In the genomic region with DNA sequence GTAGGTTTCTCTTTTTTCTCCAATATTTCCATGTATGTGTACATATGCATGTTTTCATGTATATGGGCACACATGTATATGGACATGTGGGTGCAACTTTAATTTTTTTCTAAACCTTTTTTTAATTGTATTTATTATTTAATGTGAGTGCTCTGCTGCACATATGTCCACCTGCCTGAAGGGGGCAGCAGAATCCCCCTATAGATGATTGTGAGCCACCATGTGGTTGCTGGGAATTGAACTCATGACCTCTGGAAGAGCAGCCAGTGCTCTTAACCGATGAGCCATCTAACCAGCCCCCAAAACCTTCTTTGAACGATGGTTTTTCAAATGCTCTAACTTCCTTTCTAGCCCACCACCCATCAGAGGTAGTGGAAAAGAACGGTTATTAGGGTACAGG, we compare ENCODE assay signal across 17 mouse cellular contexts. TPM values are rescaled to one million over a fixed set of nuclear protein-coding genes. Genes with fewer than 3 reads are reported as not detected.
DNase-seq lines count a peak whose midpoint lies in the region; ATAC-seq and TF ChIP-seq lines count a peak whose summit lies in the region.
"Had no signal": no experiment of that assay in that cellular context is flagged by ENCODE, and none has a peak within 500 bp of the region (broad histone marks: within the 10 kb centered on the region; RNA-seq: fewer than 3 reads in every experiment).

No protein-coding gene starts in this region.

- no peak for DNase-seq in forebrain, postnatal 0 days
- DNase-seq in liver, adult 2 months (ENCODE audit: extremely low read depth, low read depth, low spot score): no peak
- DNase-seq in liver (no peak), 416B (ENCODE audit: low read depth) (peak; percentile 37), R1 (ENCODE audit: low read depth, low spot score) (peak; percentile 39)
- no peak for DNase-seq in frontal cortex, postnatal 10 days (ENCODE audit: low spot score in 2 of 2)
- no peak for DNase-seq in cerebellum, adult 9-11 months
- DNase-seq: adrenal gland, adult 8-10 months; cerebellum, postnatal 25 days; lung, postnatal 36 days; spleen, adult 18-20 months had no signal

- ATAC-seq in forebrain, postnatal 0 days: no peak
- ATAC-seq in forebrain, embryonic 12.5 days (ENCODE audit: low FRiP score): no peak
- ATAC-seq: midbrain, embryonic 15.5 days had no signal

- peak; percentile 30 for TF ChIP-seq CTCF in forebrain, postnatal 0 days (IDR thresholded peaks at IDR 0.05; ENCODE audit: low read depth)
- TF ChIP-seq CTCF in liver, adult 2 months (IDR thresholded peaks at IDR 0.05; ENCODE audit: low read depth, low read length): peak; percentile 20; the same call in 1 of the 2 replicates

- H3K27me3 ChIP-seq in forebrain, postnatal 0 days (ENCODE audit: insufficient read depth, low read length): no peaks in the 10 kb centered on the region
- no peaks in the 10 kb centered on the region for H3K27me3 ChIP-seq in forebrain, embryonic 12.5 days
- no peaks in the 10 kb centered on the region for H3K27me3 ChIP-seq in liver, adult 2 months (ENCODE audit: control insufficient read depth, insufficient read depth, low read length)
- H3K27me3 ChIP-seq: embryonic facial prominence, embryonic 12.5 days; midbrain, embryonic 15.5 days; neural tube, embryonic 12.5 days had no signal

- no peak overlapping the region for H3K9ac ChIP-seq in forebrain, postnatal 0 days
- no peak overlapping the region for H3K9ac ChIP-seq in forebrain, embryonic 12.5 days
- no peak overlapping the region for H3K9ac ChIP-seq in liver, adult 2 months (ENCODE audit: low read depth, low read length)
- H3K9ac ChIP-seq: embryonic facial prominence, embryonic 12.5 days; midbrain, embryonic 15.5 days; neural tube, embryonic 12.5 days had no signal

- no peaks in the 10 kb centered on the region for H3K9me3 ChIP-seq in forebrain, postnatal 0 days (ENCODE audit: low read length)
- no peaks in the 10 kb centered on the region for H3K9me3 ChIP-seq in forebrain, embryonic 12.5 days
- H3K9me3 ChIP-seq: embryonic facial prominence, embryonic 12.5 days; forebrain, embryonic 10.5 days; midbrain, embryonic 15.5 days; neural tube, embryonic 12.5 days had no signal

- no peaks in the 10 kb centered on the region for H3K4me1 ChIP-seq in forebrain, postnatal 0 days (ENCODE audit: insufficient read depth)
- no peaks in the 10 kb centered on the region for H3K4me1 ChIP-seq in forebrain, embryonic 12.5 days
- no peaks in the 10 kb centered on the region for H3K4me1 ChIP-seq in liver, adult 2 months (ENCODE audit: control insufficient read depth, insufficient read depth, low read length)
- H3K4me1 ChIP-seq: embryonic facial prominence, embryonic 12.5 days; forebrain, embryonic 10.5 days; midbrain, embryonic 15.5 days; neural tube, embryonic 12.5 days had no signal

- H3K36me3 ChIP-seq in forebrain, postnatal 0 days (ENCODE audit: insufficient read depth): no peaks in the 10 kb centered on the region
- no peaks in the 10 kb centered on the region for H3K36me3 ChIP-seq in forebrain, embryonic 12.5 days (replicated peaks)
- H3K36me3 ChIP-seq in liver, adult 2 months (ENCODE audit: control insufficient read depth, insufficient read depth, low read length): no peaks in the 10 kb centered on the region
- H3K36me3 ChIP-seq: embryonic facial prominence, embryonic 12.5 days; midbrain, embryonic 15.5 days; neural tube, embryonic 12.5 days had no signal

- no peak for TF ChIP-seq POLR2A in liver, adult 2 months (IDR thresholded peaks at IDR 0.05; ENCODE audit: extremely low read depth, insufficient read depth, low read length)

- 84% methylated on average over 3 of the region's 3 CpGs for WGBS in forebrain, postnatal 0 days
- 81% methylated on average over 3 of the region's 3 CpGs for WGBS in forebrain, embryonic 12.5 days
- 79% methylated on average over 3 of the region's 3 CpGs for WGBS in liver, adult 2 months

- H3K4me3 ChIP-seq in forebrain, postnatal 0 days (ENCODE audit: low read depth, low read length): no peak overlapping the region
- no peak overlapping the region for H3K4me3 ChIP-seq in forebrain, embryonic 12.5 days (replicated peaks)
- H3K4me3 ChIP-seq in liver, adult 2 months (ENCODE audit: insufficient read depth, low read depth, low read length): no peak overlapping the region
- H3K4me3 ChIP-seq: embryonic facial prominence, embryonic 12.5 days; forebrain, embryonic 10.5 days; midbrain, embryonic 15.5 days; neural tube, embryonic 12.5 days had no signal

- no peak overlapping the region for H3K27ac ChIP-seq in forebrain, postnatal 0 days (ENCODE audit: low read depth, low read length)
- H3K27ac ChIP-seq in forebrain, embryonic 12.5 days: no peak overlapping the region
- no peak overlapping the region for H3K27ac ChIP-seq in liver, adult 2 months (replicated peaks; ENCODE audit: insufficient read depth, low read depth, low read length)
- H3K27ac ChIP-seq: embryonic facial prominence, embryonic 12.5 days; forebrain, embryonic 10.5 days; midbrain, embryonic 15.5 days; neural tube, embryonic 12.5 days had no signal

- H3K79me2 ChIP-seq in liver, adult 2 months (ENCODE audit: control insufficient read depth, insufficient read depth, low read length): no peaks in the 10 kb centered on the region

- H3K4me2 ChIP-seq in forebrain, postnatal 0 days (ENCODE audit: low read depth): no peak overlapping the region
- H3K4me2 ChIP-seq in forebrain, embryonic 12.5 days: no peak overlapping the region
- H3K4me2 ChIP-seq: embryonic facial prominence, embryonic 12.5 days; midbrain, embryonic 15.5 days; neural tube, embryonic 12.5 days had no signal

RNA-seq across cellular contexts. Expression of a gene that starts 17.4 kb away (rescaled TPM):
- 15.1 and 15.5 TPM in 2 replicates for total RNA-seq in forebrain, postnatal 0 days (2014; rRNA removed)
- 42.4 and 45.5 TPM in 2 replicates for polyA plus RNA-seq in forebrain, postnatal 0 days (2015; fragmentation: Nextera tagmentation; extraction: Ambion mirVana)
- polyA plus RNA-seq in forebrain, embryonic 12.5 days (2016; fragmentation: Nextera tagmentation; extraction: Ambion mirVana): 325 and 333 TPM in 2 replicates
- 5.3 and 6.8 TPM in 2 replicates for total RNA-seq in liver, adult 2 months (2014; rRNA removed)
- 5.7 and 8.0 TPM in 2 replicates for polyA plus RNA-seq in liver, adult 2 months (2012; rRNA removed)

RNA-seq across cellular contexts. Expression of a gene that starts 27.4 kb away (rescaled TPM):
- total RNA-seq in forebrain, postnatal 0 days (2014; rRNA removed): 274 and 315 TPM in 2 replicates
- polyA plus RNA-seq in forebrain, postnatal 0 days (2015; fragmentation: Nextera tagmentation; extraction: Ambion mirVana): 272 and 290 TPM in 2 replicates
- 109 and 134 TPM in 2 replicates for polyA plus RNA-seq in forebrain, embryonic 12.5 days (2016; fragmentation: Nextera tagmentation; extraction: Ambion mirVana)
- total RNA-seq in liver, adult 2 months (2014; rRNA removed): not detected in 2 replicates
- polyA plus RNA-seq in liver, adult 2 months (2012; rRNA removed): 0.06 TPM in 2 replicates
- total RNA-seq: hematopoietic stem cell, adult 5-6 weeks had no signal

RNA-seq across cellular contexts. Expression of a gene that starts 36.3 kb away (rescaled TPM):
- total RNA-seq in forebrain, postnatal 0 days (2014; rRNA removed): 31.5 and 48.7 TPM in 2 replicates
- polyA plus RNA-seq in forebrain, postnatal 0 days (2015; fragmentation: Nextera tagmentation; extraction: Ambion mirVana): 19.2 and 24.3 TPM in 2 replicates
- 22.0 and 24.6 TPM in 2 replicates for polyA plus RNA-seq in forebrain, embryonic 12.5 days (2016; fragmentation: Nextera tagmentation; extraction: Ambion mirVana)
- total RNA-seq in liver, adult 2 months (2014; rRNA removed): 16.2 and 19.0 TPM in 2 replicates
- polyA plus RNA-seq in liver, adult 2 months (2012; rRNA removed): 44.3 and 55.4 TPM in 2 replicates

Comparison
In these comparisons a context has a peak if more than half of its experiments do, and no peak if none do; other contexts are left out.
1. DNase-seq: peak in 416B (single experiment) and R1 (single experiment); none in forebrain, postnatal 0 days (single experiment), liver, adult 2 months (single experiment), liver (single experiment), frontal cortex, postnatal 10 days (0 of 2) and cerebellum, adult 9-11 months (single experiment).
2. RNA of a gene that starts 27.4 kb away (polyA plus RNA-seq): 272 to 290 TPM in forebrain, postnatal 0 days and 109 to 134 TPM in forebrain, embryonic 12.5 days; 0.06 TPM in liver, adult 2 months; every median in the first group is over 100 times any median in the second.